Mouse (Mus musculus) lung, postnatal 0 days (tissue): Measurements from ENCODE around the gene Bcar3. TPM values are rescaled to one million over a fixed set of nuclear protein-coding genes. Genes with fewer than 3 reads are reported as not detected.

Source experiments
- ATAC-seq: fragments of 200-750 bp; cut with Nextera tagmentation; 2 replicates; pipeline ENCODE4 v1.8.0; 2017; ENCODE audit warnings: moderate library complexity
- DNase-seq: peaks from one replicate; pipeline ENCODE4 v3.0.0-alpha.2; 2016; ENCODE audit warnings: low spot score
- H3K27ac ChIP-seq: fragments of 300-500 bp; sonication (generic); 2 replicates; pipeline ENCODE4 v1.5.1; 2014; ENCODE audit warnings: antibody characterized with exemption, mild to moderate bottlenecking, low read length, mixed read lengths
- H3K27me3 ChIP-seq: fragments of 300-500 bp; sonication (generic); replicated peaks from 2 replicates; pipeline ENCODE4 v1.6.1; 2014; ENCODE audit warnings: low read length, mixed read lengths; ENCODE audit not compliant: insufficient read depth
- H3K36me3 ChIP-seq: fragments of 300-500 bp; sonication (generic); 2 replicates; pipeline ENCODE4 v1.6.1; 2014; ENCODE audit warnings: low read length, mixed read lengths; ENCODE audit not compliant: insufficient read depth
- H3K4me1 ChIP-seq: fragments of 300-500 bp; sonication (generic); 2 replicates; pipeline ENCODE4 v1.6.1; 2014; ENCODE audit warnings: antibody characterized with exemption, low read depth, low read length, mixed read lengths; ENCODE audit not compliant: insufficient read depth
- H3K4me2 ChIP-seq: fragments of 300-500 bp; sonication (generic); replicated peaks from 2 replicates; pipeline ENCODE4 v1.6.1; 2014; ENCODE audit warnings: low read depth, mild to moderate bottlenecking, low read length, moderate library complexity, mixed read lengths
- H3K4me3 ChIP-seq: fragments of 300-500 bp; sonication (generic); 2 replicates; pipeline ENCODE4 v1.5.1; 2014; ENCODE audit warnings: low read depth, low read length
- H3K9ac ChIP-seq: fragments of 300-500 bp; sonication (generic); replicated peaks from 2 replicates; pipeline ENCODE4 v1.6.1; 2014; ENCODE audit warnings: low read depth, mild to moderate bottlenecking
- H3K9me3 ChIP-seq: fragments of 300-500 bp; sonication (generic); 2 replicates; pipeline ENCODE4 v1.6.1; 2016; ENCODE audit warnings: low read length, mixed read lengths
- CTCF ChIP-seq: IDR thresholded peaks from 2 replicates; pipeline ENCODE4 v1.5.1; 2016; ENCODE audit warnings: antibody characterized with exemption, mild to moderate bottlenecking
- EP300 ChIP-seq: IDR thresholded peaks from 2 replicates; pipeline ENCODE4 v1.6.1; 2016; ENCODE audit warnings: antibody characterized with exemption, mild to moderate bottlenecking, control low read depth
- WGBS: fragments of 180-500 bp; shearing (Covaris S2); extraction: QIAGEN DNeasy Blood & Tissue Kit; methylation state at CpG from one replicate; pipeline ENCODE4 v1.1.7; 2014; 5-methylcytosine and 5-hydroxymethylcytosine counted together
- polyA plus RNA-seq: library from polyadenylated mRNA; unstranded; fragments of >200 nt; fragmentation: Nextera tagmentation; extraction: Ambion mirVana; gene quantifications from 2 replicates; pipeline ENCODE4 v1.2.1, GENCODE M21; 2015

Gene Bcar3
- polyA plus RNA-seq, 1 experiment from 2014 or later: 38.3 TPM

DNA sequence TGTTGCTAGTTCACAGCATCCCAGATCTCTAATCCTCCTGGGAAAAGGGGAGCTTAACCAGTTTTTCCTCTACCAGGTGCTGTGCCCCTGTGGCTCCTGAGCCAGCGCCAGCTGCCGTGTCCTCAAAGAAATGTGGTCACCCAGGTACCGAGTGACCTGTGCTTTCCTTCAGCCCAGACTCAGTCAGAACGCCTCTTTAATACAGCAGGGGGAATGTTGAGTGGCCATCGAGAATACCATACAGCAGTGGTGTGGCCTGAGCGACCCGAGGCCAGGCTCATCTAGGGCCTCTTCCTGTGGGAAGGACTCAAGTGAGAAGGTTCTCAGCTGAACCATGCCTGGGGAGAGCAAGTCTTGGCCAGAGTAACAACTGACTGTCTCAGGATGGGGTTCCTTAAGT is 156.1 kb downstream of the Bcar3 start:
- Histone ChIP-seq H3K4me1 (no peaks in the 10 kb centered on the region), H3K4me3 (no peak overlapping the region), H3K9me3 (no peaks in the 10 kb centered on the region), H3K27ac (no peak overlapping the region; the same call in 1 of the 2 replicates), H3K4me2 (no peak overlapping the region), H3K9ac (no peak overlapping the region), H3K36me3 (no peaks in the 10 kb centered on the region), H3K27me3 (no peaks in the 10 kb centered on the region)
- peak; percentile 80 for ATAC-seq
- peak; percentile 33 for DNase-seq
- TF ChIP-seq CTCF: no peak
- TF ChIP-seq EP300: peak; percentile 40; the same call in 1 of the 2 replicates
- WGBS: 62% methylated on average over 7 of the region's 7 CpGs

DNA sequence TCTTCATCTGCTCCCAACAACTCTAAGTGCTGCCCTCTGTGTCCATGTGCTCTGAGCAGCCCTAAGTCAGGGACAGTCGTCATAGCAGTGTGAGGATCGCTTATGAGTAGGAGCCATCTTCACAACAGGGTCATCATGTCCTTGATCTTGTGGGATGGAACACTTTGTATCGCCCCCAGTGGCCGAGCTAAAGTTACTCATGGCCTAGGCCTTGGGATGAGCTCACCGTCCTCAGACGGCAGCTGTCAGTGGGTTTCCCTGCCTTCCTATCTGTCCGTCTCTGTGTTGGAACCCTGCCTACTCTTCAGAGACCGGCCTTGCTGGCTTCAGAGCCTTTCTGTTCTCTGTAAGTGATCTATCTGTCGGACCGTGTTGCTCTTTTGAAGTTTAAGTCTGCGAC is 159.9 kb downstream of the Bcar3 start:
- Histone ChIP-seq H3K9me3 (no peaks in the 10 kb centered on the region), H3K4me3 (no peak overlapping the region), H3K27me3 (no peaks in the 10 kb centered on the region), H3K4me1 (0 out of 2 replicates have a peak, but pooled peaks cover 4% of the 10 kb centered on the region), H3K27ac (no peak overlapping the region), H3K9ac (no peak overlapping the region), H3K4me2 (no peak overlapping the region), H3K36me3 (no peaks in the 10 kb centered on the region)
- DNase-seq (no peak), ATAC-seq (no peak)
- 83% methylated on average over 11 of the region's 11 CpGs for WGBS
- TF ChIP-seq EP300 (no peak), CTCF (no peak)

DNA sequence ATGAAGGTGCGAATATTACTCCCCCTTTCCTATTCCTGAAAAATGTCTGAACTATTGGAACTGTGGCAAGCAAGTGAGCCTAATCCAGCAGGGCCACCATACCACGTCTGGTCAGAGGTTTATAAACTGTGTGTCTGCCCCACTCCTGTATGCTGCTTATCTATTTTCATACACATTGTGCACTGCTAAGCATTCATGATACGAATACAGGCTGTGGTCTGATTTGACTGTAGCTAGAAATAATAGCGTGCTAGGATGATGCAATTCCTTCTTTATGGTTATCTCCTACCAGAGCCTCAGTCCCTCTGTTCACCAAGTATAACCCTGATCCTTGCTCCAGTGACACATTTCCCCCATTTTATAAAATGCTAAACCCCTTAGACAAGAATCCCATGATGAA is 162.2 kb downstream of the Bcar3 start:
- H3K4me2 ChIP-seq: no peak overlapping the region
- ATAC-seq: no peak

DNA sequence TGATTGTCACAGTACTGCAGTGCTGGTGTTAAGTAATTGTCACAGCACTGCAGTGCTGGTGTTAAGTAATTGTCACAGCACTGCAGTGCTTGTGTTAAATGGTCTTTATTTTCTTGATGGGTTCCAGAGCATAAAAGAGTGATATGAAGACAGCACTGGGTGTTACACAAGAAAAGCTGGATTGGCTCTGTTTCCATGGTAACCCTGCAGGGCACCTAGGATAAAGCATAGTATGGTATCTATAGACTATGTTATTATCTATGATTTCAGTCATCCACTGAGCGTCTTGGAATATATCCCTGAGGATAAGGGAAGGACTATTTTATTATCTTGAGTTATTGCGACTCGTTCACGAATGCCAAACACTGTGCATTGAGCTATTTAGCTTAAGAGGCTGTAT is 162.9 kb downstream of the Bcar3 start:
- 56% methylated on average over 4 of the region's 4 CpGs for WGBS
- no peak overlapping the region for H3K4me3 ChIP-seq
- DNase-seq: no peak
- no peaks in the 10 kb centered on the region for H3K9me3 ChIP-seq
- H3K36me3 ChIP-seq: no peaks in the 10 kb centered on the region
- no peak overlapping the region for H3K9ac ChIP-seq
- TF ChIP-seq CTCF (no peak), EP300 (no peak)
- H3K4me1 ChIP-seq: peaks cover 12% of the 10 kb centered on the region
- no peaks in the 10 kb centered on the region for H3K27me3 ChIP-seq
- H3K27ac ChIP-seq: no peak overlapping the region
- no peak overlapping the region for H3K4me2 ChIP-seq
- ATAC-seq: no peak

More for the DNA sequence above, 162.2 kb downstream of the Bcar3 start:
- H3K9me3 ChIP-seq: no peaks in the 10 kb centered on the region
- no peak for DNase-seq
- no peak overlapping the region for H3K9ac ChIP-seq
- H3K4me3 ChIP-seq: no peak overlapping the region
- H3K27me3 ChIP-seq: no peaks in the 10 kb centered on the region
- TF ChIP-seq EP300 (no peak), CTCF (no peak)
- no peaks in the 10 kb centered on the region for H3K36me3 ChIP-seq
- peaks cover 10% of the 10 kb centered on the region for H3K4me1 ChIP-seq
- WGBS: 79% methylated on average over 4 of the region's 4 CpGs
- H3K27ac ChIP-seq: no peak overlapping the region

DNA sequence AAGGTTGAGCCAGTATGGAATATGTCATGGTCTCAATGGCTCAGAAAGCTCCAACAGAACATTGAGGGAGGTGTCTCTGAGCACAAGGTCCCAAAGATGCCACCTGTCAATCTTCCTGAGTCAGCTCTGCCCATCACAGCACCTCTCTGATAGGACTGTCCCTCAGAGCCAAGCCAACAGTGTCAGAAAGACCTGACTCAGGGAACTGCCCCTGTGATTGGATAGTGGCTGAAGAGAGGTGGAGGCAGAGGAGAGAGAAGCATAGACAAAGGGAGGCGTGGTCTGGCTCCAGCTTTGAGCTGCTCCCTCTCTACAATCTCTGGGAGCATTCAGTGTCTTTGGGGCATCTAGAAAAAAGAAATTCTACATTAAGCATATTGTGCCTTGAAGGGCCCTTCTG is 163.8 kb downstream of the Bcar3 start:
- TF ChIP-seq CTCF: no peak
- no peak for TF ChIP-seq EP300
- ATAC-seq: no peak
- peak overlapping the region; percentile 85 for H3K27ac ChIP-seq
- H3K4me1 ChIP-seq: peaks cover 16% of the 10 kb centered on the region
- H3K36me3 ChIP-seq: no peaks in the 10 kb centered on the region
- H3K27me3 ChIP-seq: no peaks in the 10 kb centered on the region
- H3K4me2 ChIP-seq: no peak overlapping the region
- H3K9ac ChIP-seq: no peak overlapping the region
- H3K9me3 ChIP-seq: no peaks in the 10 kb centered on the region
- no peak overlapping the region for H3K4me3 ChIP-seq
- 53% methylated on average over 1 of the region's 1 CpGs for WGBS
- no peak for DNase-seq

DNA sequence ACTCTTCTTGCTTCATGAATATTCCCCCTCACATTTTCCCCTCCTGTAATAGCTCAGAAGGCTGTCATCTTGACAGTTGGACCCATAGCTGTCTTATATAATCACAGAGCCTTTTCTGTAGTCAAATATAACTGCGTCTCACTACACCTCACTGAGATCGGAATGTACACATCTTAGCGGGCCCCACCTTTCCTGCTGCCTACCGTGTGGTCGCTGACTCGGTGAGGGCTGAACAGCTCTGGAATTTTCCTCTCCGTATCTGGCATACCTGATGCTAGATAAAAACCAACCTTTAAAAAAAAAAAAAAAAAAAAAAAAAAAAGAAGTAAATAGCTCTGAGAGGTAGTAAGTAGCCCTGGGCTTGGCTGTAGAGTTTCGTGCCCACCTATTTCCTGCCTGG is 164.8 kb downstream of the Bcar3 start:
- Histone ChIP-seq H3K36me3 (no peaks in the 10 kb centered on the region), H3K4me1 (peaks cover 17% of the 10 kb centered on the region), H3K27ac (peak overlapping the region; percentile 85), H3K9me3 (no peaks in the 10 kb centered on the region), H3K27me3 (no peaks in the 10 kb centered on the region), H3K4me3 (no peak overlapping the region), H3K4me2 (no peak overlapping the region), H3K9ac (no peak overlapping the region)
- peak; percentile 85 for DNase-seq
- peak; percentile 91 for ATAC-seq
- WGBS: 28% methylated on average over 8 of the region's 8 CpGs
- TF ChIP-seq EP300 (peak; percentile 98), CTCF (no peak)
